Mouse (Mus musculus) spleen, adult 2 months (tissue): ENCODE results near the gene Padi2. TPM values are rescaled to one million over a fixed set of nuclear protein-coding genes. Genes with fewer than 3 reads are reported as not detected.

Source experiments
- DNase-seq, 2 experiments: peaks; one replicate each; pipeline versions ENCODE4 v3.0.0 to v3.0.0-alpha.2; 2012 to 2021; ENCODE audit warnings: low spot score in 2 of 2, low read depth in 1 of 2
- H3K27ac ChIP-seq: fragments of 200-500 bp; 2 replicates; pipeline ENCODE4 v1.5.1; 2012; ENCODE audit warnings: low read length, inconsistent platforms; ENCODE audit not compliant: insufficient read depth
- H3K27me3 ChIP-seq: fragments of 200-500 bp; 2 replicates; pipeline ENCODE4 v1.6.1; 2012; ENCODE audit warnings: mild to moderate bottlenecking, moderate library complexity, low read length, inconsistent platforms; ENCODE audit not compliant: control insufficient read depth, insufficient read depth
- H3K36me3 ChIP-seq: fragments of 200-500 bp; 2 replicates; pipeline ENCODE4 v1.6.1; 2012; ENCODE audit warnings: mild to moderate bottlenecking, low read length, inconsistent platforms; ENCODE audit not compliant: control insufficient read depth, insufficient read depth
- H3K4me1 ChIP-seq: fragments of 200-500 bp; 2 replicates; pipeline ENCODE4 v1.6.1; 2011; ENCODE audit warnings: inconsistent platforms; ENCODE audit not compliant: control insufficient read depth, insufficient read depth, insufficient read length
- H3K4me3 ChIP-seq: fragments of 200-500 bp; 2 replicates; pipeline ENCODE4 v1.5.1; 2011; ENCODE audit warnings: mild to moderate bottlenecking, inconsistent platforms; ENCODE audit not compliant: insufficient read depth, insufficient read length; ENCODE audit errors: extremely low read depth
- CTCF ChIP-seq: fragments of 200-500 bp; IDR thresholded peaks from 2 replicates; pipeline ENCODE4 v1.5.1; 2011; ENCODE audit warnings: mild to moderate bottlenecking, inconsistent platforms; ENCODE audit not compliant: insufficient read depth, insufficient read length, insufficient replicate concordance; ENCODE audit errors: extremely low read depth
- POLR2A ChIP-seq: fragments of 200-500 bp; IDR thresholded peaks from 2 replicates; pipeline ENCODE4 v1.6.1; 2011; ENCODE audit warnings: low read depth, low read length, inconsistent platforms
- WGBS: fragments of 180-500 bp; shearing (Covaris S2); methylation state at CpG from one replicate; pipeline ENCODE4 v1.1.7; 2018; 5-methylcytosine and 5-hydroxymethylcytosine counted together
- polyA plus RNA-seq: library from polyadenylated mRNA; depleted of rRNA; stranded (reverse); fragments of >200 nt; gene quantifications from 2 replicates; pipeline ENCODE4 v1.2.3, GENCODE M21; 2012

Padi2 gene
- polyA plus RNA-seq, 1 experiment: 10.7 TPM

GRCm38 (mm10) chr4:140957131-140957702, 51.1 kb downstream of the Padi2 start:
- WGBS: 45% methylated on average over 17 of the region's 17 CpGs
- no peak for DNase-seq
- Histone ChIP-seq H3K27ac (peak overlapping the region; percentile 48; the same call in 1 of the 2 replicates), H3K4me3 (peak overlapping the region; percentile 30; the same call in 1 of the 2 replicates), H3K27me3 (no peaks in the 10 kb centered on the region), H3K36me3 (no peaks in the 10 kb centered on the region), H3K4me1 (peaks cover 19% of the 10 kb centered on the region; the same call in 1 of the 2 replicates)
- TF ChIP-seq CTCF (no peak), POLR2A (no peak)

- H3K27me3 ChIP-seq: no peaks in the 10 kb centered on the region
- WGBS: 6% methylated on average over 13 of the region's 13 CpGs
- H3K4me3 ChIP-seq: peak overlapping the region; percentile 30; the same call in 1 of the 2 replicates
- H3K36me3 ChIP-seq: no peaks in the 10 kb centered on the region
- peak; percentile 42 to 79 for DNase-seq
- H3K27ac ChIP-seq: peak overlapping the region; percentile 48; the same call in 1 of the 2 replicates
- TF ChIP-seq CTCF: peak; percentile 99
- TF ChIP-seq POLR2A: no peak
- peaks cover 18% of the 10 kb centered on the region; the same call in 1 of the 2 replicates for H3K4me1 ChIP-seq
Observed at GRCm38 (mm10) chr4:140957725-140958124, 51.6 kb downstream of the Padi2 start.

DNA sequence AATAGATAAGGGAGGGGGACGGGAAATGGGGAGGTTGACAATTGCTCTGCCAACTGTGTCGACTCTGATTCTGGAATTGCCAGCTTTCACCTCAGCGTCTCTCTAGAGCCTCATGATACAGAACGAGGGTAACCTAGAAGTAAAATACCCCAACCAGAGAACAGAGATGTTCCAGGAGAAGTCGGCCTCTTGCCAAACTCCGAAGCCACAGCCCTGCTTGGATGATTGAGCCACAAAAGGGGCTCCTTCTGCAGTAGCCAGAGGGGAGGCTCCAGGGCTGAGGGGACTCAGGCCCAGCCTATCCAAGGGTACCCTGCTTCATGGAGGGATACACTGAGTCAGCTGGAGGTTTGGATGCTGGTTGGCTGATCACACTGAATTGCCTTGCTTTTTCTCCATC, 52.2 kb downstream of the Padi2 start:
- H3K4me1 ChIP-seq: peaks cover 13% of the 10 kb centered on the region; the same call in 1 of the 2 replicates
- no peak for DNase-seq

GRCm38 (mm10) chr4:140959128-140959679, 53.1 kb downstream of the Padi2 start:
- no peak overlapping the region for H3K4me3 ChIP-seq
- DNase-seq: no peak
- TF ChIP-seq CTCF: no peak
- no peak for TF ChIP-seq POLR2A
- WGBS: 94% methylated on average over 7 of the region's 7 CpGs
- no peaks in the 10 kb centered on the region for H3K36me3 ChIP-seq
- no peaks in the 10 kb centered on the region for H3K27me3 ChIP-seq
- no peak overlapping the region for H3K27ac ChIP-seq
- peaks cover 8% of the 10 kb centered on the region; the same call in 1 of the 2 replicates for H3K4me1 ChIP-seq

More for the DNA sequence above, 52.2 kb downstream of the Padi2 start:
- no peaks in the 10 kb centered on the region for H3K36me3 ChIP-seq
- no peak for TF ChIP-seq CTCF
- H3K27ac ChIP-seq: no peak overlapping the region
- no peak overlapping the region for H3K4me3 ChIP-seq
- no peaks in the 10 kb centered on the region for H3K27me3 ChIP-seq
- WGBS: 58% methylated on average over 6 of the region's 6 CpGs

DNA sequence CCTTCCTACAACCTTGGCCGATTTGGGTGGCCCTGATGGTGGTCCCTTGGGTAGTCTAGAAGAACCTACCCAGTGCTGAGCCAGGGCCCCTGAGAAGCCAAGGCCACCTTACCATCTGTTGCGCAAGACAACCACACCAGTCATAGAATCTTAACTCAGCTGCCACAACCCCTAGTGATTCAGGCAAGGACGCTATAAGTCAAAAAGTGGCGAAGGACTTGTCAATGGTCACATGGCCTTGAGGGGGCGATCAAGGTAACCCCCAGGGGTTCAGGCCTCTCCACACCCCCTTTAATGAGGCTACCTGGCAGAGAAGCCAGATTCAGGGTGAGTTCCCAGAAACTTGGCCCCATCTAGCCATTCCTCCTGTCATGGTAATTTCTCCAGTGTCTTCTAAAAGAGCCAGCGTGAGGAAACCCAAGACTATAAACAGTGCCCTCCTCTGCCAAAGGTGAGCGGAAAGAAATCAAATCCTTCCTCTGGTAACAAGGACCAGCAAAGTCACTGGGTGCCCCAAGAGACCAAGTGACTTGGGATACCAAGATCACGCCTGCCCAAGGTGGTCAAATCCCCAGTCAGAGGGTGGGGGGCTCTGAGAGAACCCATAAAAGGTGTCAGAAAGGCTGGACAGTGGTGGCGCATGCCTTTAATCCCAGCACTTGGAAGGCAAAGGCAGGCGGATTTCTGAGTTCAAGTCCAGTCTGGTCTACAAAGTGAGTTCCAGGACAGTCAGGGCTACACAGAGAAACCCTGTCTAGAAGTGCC, 53.8 kb downstream of the Padi2 start:
- Histone ChIP-seq H3K27ac (no peak overlapping the region), H3K36me3 (no peaks in the 10 kb centered on the region), H3K4me1 (peaks cover 10% of the 10 kb centered on the region; the same call in 1 of the 2 replicates), H3K27me3 (no peaks in the 10 kb centered on the region), H3K4me3 (no peak overlapping the region)
- no peak for DNase-seq
- WGBS: 86% methylated on average over 10 of the region's 10 CpGs
- TF ChIP-seq CTCF (no peak), POLR2A (no peak)

DNA sequence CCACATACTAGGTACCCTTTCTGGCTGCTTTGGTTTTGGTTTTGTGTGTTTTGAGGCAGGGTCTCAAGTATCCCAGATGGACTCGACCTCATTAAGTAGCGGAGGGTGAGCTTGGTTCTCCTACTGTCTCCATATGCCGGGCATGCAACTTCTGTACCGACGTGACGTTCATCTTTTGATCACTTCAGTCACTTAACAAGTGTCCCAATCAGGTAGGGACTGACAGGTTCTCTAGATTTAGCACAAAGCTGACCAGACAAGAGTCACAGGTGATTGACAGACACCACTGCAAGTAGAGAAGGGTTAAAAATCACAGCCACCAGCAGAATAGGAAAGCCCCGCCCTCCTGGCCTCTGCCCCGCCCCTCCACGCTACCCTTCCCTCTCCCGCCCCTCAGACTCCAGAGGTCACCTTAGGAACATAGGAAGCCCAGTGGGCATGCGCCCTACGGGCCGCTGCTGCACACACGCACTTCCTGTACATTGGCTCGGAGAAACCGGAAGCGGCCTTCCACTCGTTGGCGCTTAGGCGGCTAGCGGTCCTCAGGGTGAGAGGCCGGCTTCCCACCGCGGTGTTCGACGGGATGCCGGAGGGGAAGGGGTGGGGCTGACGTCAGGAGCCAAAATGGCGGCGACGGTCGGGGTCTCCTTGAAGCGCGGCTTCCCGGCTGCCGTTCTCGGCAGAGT, 54.8 kb downstream of the Padi2 start, which contains the start of gene Sdhb:
Gene Sdhb, plus strand, starts transcription at position 423 of the 686 bp plus-strand sequence.
- H3K27me3 ChIP-seq: no peaks in the 10 kb centered on the region
- TF ChIP-seq POLR2A (no peak), CTCF (no peak)
- peak; percentile 90 to 95 for DNase-seq
- WGBS: 6% methylated on average over 37 of the region's 37 CpGs
- H3K36me3 ChIP-seq: no peaks in the 10 kb centered on the region; the same call in 1 of the 2 replicates
- H3K27ac ChIP-seq: peak within 1 kb of the TSS; percentile 87
- H3K4me3 ChIP-seq: peak within 1 kb of the TSS; percentile 88
- peaks cover 10% of the 10 kb centered on the region; the same call in 1 of the 2 replicates for H3K4me1 ChIP-seq
